Mouse (Mus musculus): Measurements from ENCODE around the gene Zfp661.

- TF ChIP-seq CTCF (IDR thresholded peaks at IDR 0.05; ENCODE audit: insufficient read depth, low read depth, low read length): no peak
- TF ChIP-seq POLR2A (IDR thresholded peaks at IDR 0.05; ENCODE audit: insufficient read depth, low read depth, low read length): no peak
Observed at GRCm38 (mm10) chr2:127541185-127541584, 45.7 kb downstream of the Zfp661 start, which contains the start of gene Prom2.
